Mouse (Mus musculus) monocyte, adult 5-6 weeks (primary cell): Measurements from ENCODE around the gene Map2k5. TPM values are rescaled to one million over a fixed set of nuclear protein-coding genes. Genes with fewer than 3 reads are reported as not detected.

Experiments
- total RNA-seq: library from RNA; stranded (forward); fragments of 200-1000, 200-491, 200-594 nt; gene quantifications from 3 replicates; pipeline ENCODE4 v1.2.3, GENCODE M21; 2017

The Map2k5 gene
- total RNA-seq, 1 experiment from 2014 or later: 13.9 TPM

Other genes with a start within 250 kb of the Map2k5 start
- not detected in 3 replicates for gene Skor1, start 228.9 kb downstream of the Map2k5 start, total RNA-seq
- 6.8 to 18.2 TPM (median 7.0 TPM) in 3 replicates for gene 2300009A05Rik, start 21.3 kb upstream of the Map2k5 start, total RNA-seq
- gene Iqch, start 224.6 kb upstream of the Map2k5 start, total RNA-seq: not detected in 3 replicates
- gene Aagab, start 224.8 kb upstream of the Map2k5 start, total RNA-seq: 37.0 to 57.3 TPM (median 48.3 TPM) in 3 replicates